Mouse (Mus musculus): ENCODE data around the gene Il1rl1.

- TF ChIP-seq POLR2A (IDR thresholded peaks at IDR 0.05; ENCODE audit: control insufficient read depth, low read depth, low read length) = no peak
- TF ChIP-seq CTCF (IDR thresholded peaks at IDR 0.05; ENCODE audit: control insufficient read depth, insufficient read depth, insufficient replicate concordance, low read depth, low read length) = no peak
Observed at GRCm38 (mm10) chr1:40465477-40466430, 36.4 kb downstream of the Il1rl1 start, which contains the start of gene Il18r1.

Measured in testis, adult 2 months (tissue).